Mouse (Mus musculus) ES-CJ7 (cell line): ENCODE results near the gene Arfgap3.

Experiments
- DNase-seq: peaks from one replicate; pipeline ENCODE4 v3.0.0; 2011; ENCODE audit warnings: low read depth, low spot score

Arfgap3 gene

DNA sequence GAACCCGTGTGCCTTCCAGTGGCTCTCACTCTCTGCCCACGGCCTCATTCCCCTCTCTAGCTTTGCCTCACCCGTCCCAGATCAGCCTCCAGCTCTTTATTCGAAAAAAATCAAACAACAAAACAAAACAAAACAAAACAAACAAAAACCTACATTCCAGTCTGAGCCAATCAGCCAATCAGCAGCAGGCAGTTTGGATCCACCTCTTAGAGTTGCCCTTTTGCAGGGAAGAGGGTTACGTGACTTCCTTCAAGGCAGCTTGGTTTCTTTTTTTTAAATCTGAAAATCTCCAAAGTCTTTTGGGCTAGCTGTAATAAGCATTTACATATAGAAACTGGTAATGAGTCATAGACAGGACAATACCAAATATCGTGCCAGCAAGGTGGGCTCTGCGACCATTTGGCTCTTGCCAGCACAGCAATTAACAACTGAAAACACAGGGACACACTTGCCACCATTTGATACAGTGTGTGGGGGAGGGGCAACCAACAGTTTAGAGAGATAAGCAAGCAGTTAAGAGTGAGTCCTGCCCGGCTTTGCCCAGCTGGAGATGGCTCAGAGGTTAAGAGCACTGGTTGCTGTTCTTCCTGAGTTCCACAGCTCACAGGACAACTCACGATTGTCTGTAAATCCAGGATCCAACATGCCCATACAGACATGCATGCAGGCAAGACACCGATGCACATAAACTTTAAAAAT lies 95.5 kb downstream of the Arfgap3 start:
- DNase-seq = peak; percentile 78

DNA sequence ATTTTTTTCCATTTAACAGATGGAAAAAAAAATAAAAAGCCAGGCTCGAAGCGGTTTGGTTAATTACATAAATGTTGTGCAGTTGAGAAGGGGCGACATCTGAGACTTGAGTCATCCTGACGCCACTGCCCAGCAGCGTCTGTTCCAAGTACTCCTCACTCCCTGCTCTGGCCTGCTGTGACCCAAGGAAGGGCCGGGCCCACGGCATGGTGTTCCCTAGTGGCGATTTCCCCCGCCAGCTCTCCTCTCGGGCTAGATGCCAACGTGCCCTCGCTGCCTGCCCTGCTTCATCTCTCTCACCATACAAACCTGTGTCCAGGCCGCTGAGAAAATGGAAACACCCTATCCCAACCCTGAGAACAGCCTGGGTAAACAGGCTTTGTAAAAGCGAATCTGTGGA lies 98.0 kb downstream of the Arfgap3 start:
- DNase-seq = no peak

DNA sequence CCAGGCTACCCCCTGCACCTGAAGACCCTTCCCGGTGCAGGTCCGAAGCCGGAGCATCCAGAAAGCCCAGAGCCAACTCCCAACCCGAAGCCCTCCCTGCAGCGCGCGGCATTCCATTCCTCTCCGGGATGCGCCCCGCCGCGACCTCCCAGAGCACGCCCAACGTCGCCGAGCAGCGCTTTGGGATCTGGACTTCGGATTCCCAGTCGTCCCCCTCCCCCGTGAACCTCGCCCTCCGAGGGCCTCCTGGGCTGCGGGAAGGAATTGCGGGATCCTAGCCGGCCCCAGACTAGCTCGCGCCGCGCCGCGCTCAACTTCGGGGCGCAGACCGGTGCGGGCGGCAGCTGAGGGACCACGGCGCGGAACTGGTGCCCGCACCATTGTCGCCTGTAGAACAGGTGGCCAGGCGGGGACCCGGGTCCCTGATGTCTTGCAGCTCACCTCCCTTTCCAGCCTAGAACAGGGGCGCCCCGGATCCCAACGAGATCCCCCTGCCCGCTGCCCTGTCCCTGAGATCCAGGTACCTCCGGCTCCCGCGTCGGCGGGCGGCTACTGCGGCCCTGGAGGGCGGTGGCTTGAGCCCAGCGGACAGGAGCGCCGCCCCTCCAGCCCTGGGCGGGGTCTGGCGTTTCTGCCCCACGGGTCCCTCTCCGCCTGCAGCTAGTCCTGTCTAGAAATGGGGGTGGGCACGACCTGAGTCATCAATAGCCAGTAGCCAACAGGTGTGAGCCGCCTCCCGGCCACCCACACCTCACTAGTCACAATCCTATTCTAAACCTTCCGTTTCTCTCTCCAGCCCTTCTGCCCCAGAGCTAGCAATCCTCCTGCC lies 98.7 kb downstream of the Arfgap3 start, which contains the start of gene A4galt:
Gene A4galt, minus strand, starts transcription at position 599 of the 829 bp plus-strand sequence.
- DNase-seq = peak; percentile 90

DNA sequence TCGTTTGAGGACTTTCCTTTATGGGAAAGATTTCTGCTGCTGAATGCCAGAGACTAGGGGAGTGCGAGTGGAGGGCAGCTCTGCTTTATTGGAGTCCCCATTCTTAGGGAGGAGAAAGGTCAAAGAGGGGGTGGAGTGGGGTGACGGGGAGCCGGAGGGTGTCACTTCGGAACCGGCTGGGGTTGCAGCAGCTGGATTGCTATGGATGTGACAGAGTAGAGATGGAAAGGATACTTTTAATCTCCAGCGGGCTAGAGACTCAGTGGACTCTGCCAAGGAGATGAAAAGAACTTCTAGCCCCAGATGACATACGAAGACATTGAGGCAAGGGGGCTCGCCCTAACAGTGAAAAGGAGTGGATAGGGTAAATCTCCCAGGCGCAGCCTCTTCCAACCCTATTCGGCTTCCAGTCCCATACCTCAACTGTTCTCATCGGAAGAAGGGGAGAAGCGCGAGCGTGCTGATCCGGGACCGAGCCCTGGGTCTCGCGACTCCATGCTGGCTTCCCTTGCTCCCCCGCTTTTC lies 99.3 kb downstream of the Arfgap3 start:
- no peak for DNase-seq
